Mouse (Mus musculus) liver, embryonic 14.5 days (tissue): ENCODE measurements around the gene Gm26566.

ENCODE experiments used
- CTCF ChIP-seq: IDR thresholded peaks from 2 replicates; pipeline ENCODE4 v1.5.1; 2016; ENCODE audit warnings: antibody characterized with exemption, low read depth, control low read depth
- EP300 ChIP-seq: IDR thresholded peaks from 2 replicates; pipeline ENCODE4 v1.6.1; 2016; ENCODE audit warnings: antibody characterized with exemption, low read depth

GRCm38 (mm10) chr4:88680362-88680761 is 41.2 kb upstream of the Gm26566 start:
- TF ChIP-seq CTCF (peak; percentile 28; the same call in 1 of the 2 replicates), EP300 (no peak)
